Mouse (Mus musculus) kidney, postnatal 0 days (tissue): ENCODE measurements at regions not wholly inside any gene's neighbourhood (a gene's known extent, or its start where the extent isn't known, plus 50 kb on each side); places are given as distances from the start of the nearest gene placed in this dataset.

Experiments used
- ATAC-seq: fragments of 200-750 bp; cut with Nextera tagmentation; replicated peaks from 2 replicates; pipeline ENCODE4 v1.8.0; 2017; ENCODE audit warnings: low read depth, moderate number of reproducible peaks, moderate TSS enrichment, moderate library complexity; ENCODE audit not compliant: low FRiP score
- DNase-seq: peaks from one replicate; pipeline ENCODE4 v3.0.0-alpha.2; 2016; ENCODE audit warnings: low spot score
- H3K27ac ChIP-seq: fragments of 300-500 bp; sonication (generic); 2 replicates; pipeline ENCODE4 v1.5.1; 2014; ENCODE audit warnings: mild to moderate bottlenecking
- H3K27me3 ChIP-seq: fragments of 300-500 bp; sonication (generic); 2 replicates; pipeline ENCODE4 v1.6.1; 2014; ENCODE audit warnings: low read length, mixed read lengths; ENCODE audit not compliant: insufficient read depth
- H3K36me3 ChIP-seq: fragments of 300-500 bp; sonication (generic); 2 replicates; pipeline ENCODE4 v1.6.1; 2014; ENCODE audit warnings: low read length, mixed read lengths; ENCODE audit not compliant: insufficient read depth
- H3K4me1 ChIP-seq: fragments of 300-500 bp; sonication (generic); replicated peaks from 2 replicates; pipeline ENCODE4 v1.6.1; 2014; ENCODE audit warnings: antibody characterized with exemption, low read length, mixed read lengths; ENCODE audit not compliant: insufficient read depth
- H3K4me2 ChIP-seq: fragments of 300-500 bp; sonication (generic); 2 replicates; pipeline ENCODE4 v1.6.1; 2014; ENCODE audit warnings: mild to moderate bottlenecking, low read length, moderate library complexity, mixed read lengths
- H3K4me3 ChIP-seq: fragments of 300-500 bp; sonication (generic); replicated peaks from 2 replicates; pipeline ENCODE4 v1.5.1; 2014; ENCODE audit warnings: low read depth, low read length
- H3K9ac ChIP-seq: fragments of 300-500 bp; sonication (generic); 2 replicates; pipeline ENCODE4 v1.6.1; 2014; ENCODE audit warnings: low read depth, low read length
- H3K9me3 ChIP-seq: fragments of 300-500 bp; sonication (generic); replicated peaks from 2 replicates; pipeline ENCODE4 v1.6.1; 2016; ENCODE audit warnings: low read length, inconsistent platforms, mixed read lengths
- CTCF ChIP-seq: IDR thresholded peaks from 2 replicates; pipeline ENCODE4 v1.5.1; 2016; ENCODE audit warnings: antibody characterized with exemption, low read depth, mild to moderate bottlenecking, moderate library complexity
- WGBS: fragments of 180-500 bp; shearing (Covaris S2); extraction: QIAGEN DNeasy Blood & Tissue Kit; methylation state at CpG from one replicate; pipeline ENCODE4 v1.1.7; 2014; 5-methylcytosine and 5-hydroxymethylcytosine counted together

DNA sequence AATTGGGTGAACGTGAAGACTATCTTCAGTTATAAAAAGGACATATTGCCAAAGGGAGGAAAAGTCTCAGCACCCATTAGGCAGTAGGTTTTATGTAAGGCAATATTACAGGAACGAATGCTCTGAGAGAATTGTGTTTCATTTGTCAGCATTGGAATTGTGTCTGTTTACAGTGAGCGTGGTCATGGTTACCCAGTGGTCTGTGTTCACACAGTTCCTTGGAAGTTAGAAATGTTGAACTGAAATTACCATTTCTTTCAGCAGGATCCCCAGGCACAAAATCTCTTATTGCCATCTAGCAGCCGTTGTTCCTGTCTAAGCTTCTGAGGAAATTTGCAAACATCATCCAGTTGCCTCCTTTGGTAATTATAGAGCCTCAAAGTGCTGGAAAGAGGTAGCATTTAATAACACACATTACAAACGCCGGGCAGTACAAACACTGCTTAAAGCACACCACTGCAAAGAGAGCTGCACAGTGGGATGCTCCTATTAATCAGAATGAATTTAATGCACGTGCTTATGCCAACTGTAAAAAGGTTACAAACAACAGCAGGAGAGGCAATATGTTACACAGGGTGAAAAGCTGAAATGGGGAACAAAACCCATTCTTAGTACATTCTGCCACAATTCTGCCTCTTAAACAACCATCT lies 555.4 kb upstream of the Marcks start:
- no peak for TF ChIP-seq CTCF
- DNase-seq (no peak), ATAC-seq (no peak)
- Histone ChIP-seq H3K9me3 (no peaks in the 10 kb centered on the region), H3K4me1 (no peaks in the 10 kb centered on the region), H3K4me2 (no peak overlapping the region), H3K4me3 (no peak overlapping the region), H3K36me3 (no peaks in the 10 kb centered on the region), H3K27me3 (no peaks in the 10 kb centered on the region), H3K27ac (no peak overlapping the region), H3K9ac (no peak overlapping the region)
- WGBS: 78% methylated on average over 7 of the region's 7 CpGs

DNA sequence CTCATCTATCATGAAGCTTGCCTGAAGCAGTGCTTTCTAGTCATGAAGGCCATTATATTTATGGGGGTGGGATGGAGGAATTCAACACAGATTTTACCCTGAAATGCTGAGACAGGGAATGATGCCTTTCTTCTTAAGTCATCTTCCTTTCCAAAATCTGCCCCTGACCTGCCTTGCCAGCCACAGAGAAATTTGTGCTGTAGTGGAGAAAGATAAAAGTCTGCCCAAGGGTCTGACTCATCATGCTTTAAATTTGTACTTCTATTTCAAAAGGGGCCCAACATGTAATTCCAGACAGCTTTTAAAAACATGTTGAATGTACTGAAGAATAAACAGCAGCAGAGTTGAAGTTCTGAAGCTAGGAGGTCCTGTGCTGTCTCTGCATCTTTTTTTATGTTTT lies 554.1 kb upstream of the Marcks start:
- DNase-seq (no peak), ATAC-seq (no peak)
- Histone ChIP-seq H3K4me3 (no peak overlapping the region), H3K36me3 (no peaks in the 10 kb centered on the region), H3K27me3 (no peaks in the 10 kb centered on the region), H3K4me1 (no peaks in the 10 kb centered on the region), H3K9me3 (no peaks in the 10 kb centered on the region), H3K4me2 (no peak overlapping the region), H3K9ac (no peak overlapping the region), H3K27ac (no peak overlapping the region)
- no peak for TF ChIP-seq CTCF

DNA sequence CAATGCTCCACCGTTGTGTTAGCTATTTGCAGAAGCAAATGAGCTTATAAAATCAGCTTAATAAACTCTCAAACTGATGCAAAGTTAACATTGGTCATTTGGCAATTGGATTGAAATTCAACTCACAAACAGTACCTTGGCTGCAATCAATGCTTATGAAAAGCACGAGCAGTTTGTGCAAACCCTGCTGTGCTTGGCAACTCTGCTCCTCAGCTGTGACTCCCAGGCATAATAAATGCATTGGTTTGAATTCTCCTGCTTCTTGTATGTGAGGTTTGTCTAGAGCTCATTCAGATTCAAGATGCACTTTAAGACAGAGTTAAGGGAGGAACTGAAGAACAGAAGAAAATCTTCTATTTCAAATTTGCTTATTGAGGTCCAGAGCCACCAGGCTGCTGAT lies 553.2 kb upstream of the Marcks start:
- Histone ChIP-seq H3K27me3 (no peaks in the 10 kb centered on the region), H3K4me2 (no peak overlapping the region), H3K9ac (no peak overlapping the region), H3K4me1 (no peaks in the 10 kb centered on the region), H3K36me3 (no peaks in the 10 kb centered on the region), H3K9me3 (no peaks in the 10 kb centered on the region), H3K27ac (no peak overlapping the region), H3K4me3 (no peak overlapping the region)
- ATAC-seq: no peak
- TF ChIP-seq CTCF: no peak
- DNase-seq: no peak
- WGBS: 70% methylated on average over 2 of the region's 2 CpGs

DNA sequence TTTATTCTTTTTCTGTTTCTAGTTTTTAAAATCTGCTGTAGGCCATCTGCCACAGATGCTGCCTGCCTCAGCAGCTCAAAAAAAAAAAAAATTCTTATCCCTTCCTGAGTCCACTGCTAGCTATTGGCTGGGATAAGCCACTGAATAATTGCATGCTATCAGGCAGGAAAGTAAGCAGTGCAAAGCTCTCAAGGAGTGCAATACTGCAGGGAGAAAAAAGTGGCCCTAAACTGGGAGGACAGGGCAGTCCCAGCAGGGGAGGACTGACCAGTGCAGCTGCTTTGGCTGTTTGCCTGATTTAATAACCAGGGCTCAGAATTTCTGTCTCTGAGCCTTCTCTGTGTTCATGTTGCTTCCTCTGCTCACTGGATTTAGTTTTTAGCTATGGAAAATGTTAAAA lies 544.4 kb upstream of the Marcks start:
- H3K27ac ChIP-seq: no peak overlapping the region
- no peak for ATAC-seq
- H3K36me3 ChIP-seq: no peaks in the 10 kb centered on the region
- H3K4me1 ChIP-seq: no peaks in the 10 kb centered on the region
- H3K4me3 ChIP-seq: no peak overlapping the region
- H3K27me3 ChIP-seq: no peaks in the 10 kb centered on the region
- no peaks in the 10 kb centered on the region for H3K9me3 ChIP-seq
- H3K9ac ChIP-seq: no peak overlapping the region
- no peak for DNase-seq
- no peak overlapping the region for H3K4me2 ChIP-seq
- TF ChIP-seq CTCF: no peak

DNA sequence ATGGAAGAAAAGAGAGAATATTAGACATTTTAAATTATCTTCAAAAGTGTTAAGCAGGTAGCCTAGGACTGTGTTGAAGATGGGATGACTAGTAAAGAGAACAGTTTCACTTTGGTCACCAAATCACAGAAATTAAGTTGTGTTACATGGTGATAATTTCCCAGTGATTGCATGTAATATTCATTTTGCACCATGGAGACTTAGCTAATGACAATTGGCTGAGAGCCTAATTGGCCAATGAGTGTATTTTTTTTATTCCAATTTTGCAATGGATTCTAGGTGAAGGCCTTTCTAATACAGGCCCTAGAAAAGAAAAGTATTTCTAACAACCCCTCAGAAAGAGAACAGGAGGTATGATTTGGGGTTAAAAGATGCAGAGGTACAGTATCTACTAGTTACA lies 541.9 kb upstream of the Marcks start:
- no peaks in the 10 kb centered on the region for H3K4me1 ChIP-seq
- ATAC-seq (no peak), DNase-seq (no peak)
- H3K9me3 ChIP-seq: no peaks in the 10 kb centered on the region
- H3K4me2 ChIP-seq: no peak overlapping the region
- no peak for TF ChIP-seq CTCF
- no peak overlapping the region for H3K27ac ChIP-seq
- no peaks in the 10 kb centered on the region for H3K27me3 ChIP-seq
- no peaks in the 10 kb centered on the region for H3K36me3 ChIP-seq
- H3K9ac ChIP-seq: no peak overlapping the region
- H3K4me3 ChIP-seq: no peak overlapping the region

DNA sequence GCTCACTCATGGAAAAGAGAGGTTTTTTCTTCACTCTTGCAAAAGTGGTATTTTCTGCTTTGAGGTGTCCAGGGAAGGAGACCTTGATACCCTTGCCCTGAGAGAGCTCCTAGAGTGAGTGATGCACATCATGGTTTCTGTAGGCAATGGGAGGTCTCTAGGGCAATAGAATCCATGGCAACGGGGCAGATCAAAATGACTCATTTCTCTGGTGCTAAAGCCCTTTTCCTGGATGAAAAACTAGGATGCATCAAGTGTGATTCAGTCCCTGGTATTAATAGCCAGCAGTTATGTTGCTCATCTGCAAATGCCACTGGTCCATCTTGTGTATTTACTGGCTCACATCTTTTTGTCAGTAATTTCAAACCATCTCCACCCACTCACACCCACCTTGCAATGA lies 539.1 kb upstream of the Marcks start:
- H3K4me2 ChIP-seq: no peak overlapping the region
- H3K9me3 ChIP-seq: no peaks in the 10 kb centered on the region
- no peaks in the 10 kb centered on the region for H3K27me3 ChIP-seq
- ATAC-seq (no peak), DNase-seq (no peak)
- H3K4me3 ChIP-seq: no peak overlapping the region
- H3K4me1 ChIP-seq: no peaks in the 10 kb centered on the region
- 91% methylated on average over 1 of the region's 1 CpGs for WGBS
- no peak for TF ChIP-seq CTCF
- no peak overlapping the region for H3K27ac ChIP-seq
- H3K36me3 ChIP-seq: no peaks in the 10 kb centered on the region
- H3K9ac ChIP-seq: no peak overlapping the region

DNA sequence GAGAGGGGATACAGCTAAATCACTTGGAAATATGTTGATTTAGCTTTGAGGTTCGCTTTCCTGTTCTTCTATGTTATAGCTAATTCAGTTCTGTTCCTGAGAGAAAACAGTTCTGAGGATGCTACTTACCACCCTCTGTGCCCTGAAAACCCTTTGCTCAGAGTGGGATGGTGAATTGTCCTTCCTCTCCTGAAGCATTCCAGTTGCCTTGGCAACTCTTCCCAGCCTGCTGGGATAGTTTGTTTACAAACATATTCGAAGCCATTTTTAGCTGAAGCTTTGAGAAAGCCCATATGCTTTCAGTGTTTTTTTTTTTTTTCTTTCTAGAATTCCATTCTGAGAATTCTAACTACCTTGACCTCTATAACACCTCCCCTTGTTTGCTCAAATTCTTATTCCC lies 530.1 kb upstream of the Marcks start:
- TF ChIP-seq CTCF: no peak
- H3K27ac ChIP-seq: no peak overlapping the region
- no peak overlapping the region for H3K9ac ChIP-seq
- H3K4me3 ChIP-seq: no peak overlapping the region
- H3K9me3 ChIP-seq: no peaks in the 10 kb centered on the region
- no peaks in the 10 kb centered on the region for H3K36me3 ChIP-seq
- no peaks in the 10 kb centered on the region for H3K27me3 ChIP-seq
- 67% methylated on average over 2 of the region's 2 CpGs for WGBS
- peak; percentile 15 for DNase-seq
- no peak for ATAC-seq
- no peaks in the 10 kb centered on the region for H3K4me1 ChIP-seq
- H3K4me2 ChIP-seq: no peak overlapping the region
